12 mouse cellular contexts compared by ENCODE assay signal in genomic region chr19:25074741-25075140, GRCm38 (mm10).
A peak's percentile ranks its signal among the peaks of the same experiment; 100 is the strongest.
DNase-seq lines count a peak whose midpoint lies in the region; ATAC-seq lines count a peak whose summit lies in the region.
"Had no signal": no experiment of that assay in that cellular context is flagged by ENCODE, and none has a peak within 500 bp of the region (broad histone marks: within the 10 kb centered on the region; RNA-seq: fewer than 3 reads in every experiment).

No protein-coding gene starts in this region.

- no peak overlapping the region for H3K27ac ChIP-seq in forebrain, embryonic 12.5 days
- H3K27ac ChIP-seq: liver, embryonic 13.5 days; midbrain, embryonic 15.5 days had no signal

- 82% methylated on average over 6 of the region's 6 CpGs for WGBS in forebrain, embryonic 12.5 days

- no peak for ATAC-seq in forebrain, embryonic 12.5 days (ENCODE audit: low FRiP score)
- ATAC-seq: intestine, postnatal 0 days; midbrain, embryonic 15.5 days had no signal

- no peaks in the 10 kb centered on the region for H3K4me1 ChIP-seq in forebrain, embryonic 12.5 days
- H3K4me1 ChIP-seq: liver, embryonic 13.5 days; midbrain, embryonic 15.5 days had no signal

- no peak overlapping the region for H3K9ac ChIP-seq in forebrain, embryonic 12.5 days
- H3K9ac ChIP-seq: liver, embryonic 13.5 days; midbrain, embryonic 15.5 days had no signal

- H3K27me3 ChIP-seq in forebrain, embryonic 12.5 days, result no peaks in the 10 kb centered on the region; the same call in 1 of the 2 replicates
- H3K27me3 ChIP-seq: liver, embryonic 13.5 days; midbrain, embryonic 15.5 days had no signal

- H3K9me3 ChIP-seq in forebrain, embryonic 12.5 days, result no peaks in the 10 kb centered on the region
- H3K9me3 ChIP-seq: liver, embryonic 13.5 days; midbrain, embryonic 15.5 days had no signal

- peak; percentile 17 to 30 for DNase-seq in frontal cortex, postnatal 36 days (ENCODE audit: low spot score in 2 of 2)
- DNase-seq in frontal cortex, postnatal 14 days (ENCODE audit: low spot score in 2 of 2), result no peak
- peak; percentile 31 to 38 for DNase-seq in right cerebral cortex, postnatal 10 days (ENCODE audit: low spot score in 2 of 2)
- DNase-seq in right cerebral cortex, postnatal 4 days, result no peak
- DNase-seq in left cerebral cortex, postnatal 4 days, result peak; percentile 12
- DNase-seq in right cerebral cortex, postnatal 25 days, result peak; percentile 9
- DNase-seq in yolk sac, embryonic 10.5 days (ENCODE audit: low spot score), result no peak
- DNase-seq: layer of hippocampus, postnatal 36 days; liver, embryonic 13.5 days had no signal

- no peaks in the 10 kb centered on the region for H3K36me3 ChIP-seq in forebrain, embryonic 12.5 days (replicated peaks)
- H3K36me3 ChIP-seq: liver, embryonic 13.5 days; midbrain, embryonic 15.5 days had no signal

- H3K4me2 ChIP-seq in forebrain, embryonic 12.5 days, result no peak overlapping the region
- H3K4me2 ChIP-seq: liver, embryonic 13.5 days; midbrain, embryonic 15.5 days had no signal

- H3K4me3 ChIP-seq in forebrain, embryonic 12.5 days (replicated peaks), result no peak overlapping the region
- H3K4me3 ChIP-seq: liver, embryonic 13.5 days; midbrain, embryonic 15.5 days had no signal

- intact Hi-C loops in left cerebral cortex, postnatal 4 days (cut with DNase I), result no loop called here

Comparison
In these comparisons a context has a peak if more than half of its experiments do, and no peak if none do; other contexts are left out.
1. DNase-seq: peak in frontal cortex, postnatal 36 days (2 of 2), right cerebral cortex, postnatal 10 days (2 of 2), left cerebral cortex, postnatal 4 days (single experiment) and right cerebral cortex, postnatal 25 days (single experiment); none in frontal cortex, postnatal 14 days (0 of 2), right cerebral cortex, postnatal 4 days (single experiment) and yolk sac, embryonic 10.5 days (single experiment).